Mouse (Mus musculus) monocyte, adult 5-6 weeks (primary cell): ENCODE measurements around the gene Nf2. TPM values are rescaled to one million over a fixed set of nuclear protein-coding genes. Genes with fewer than 3 reads are reported as not detected.
"Not testable (repeated sequence)": the region's sequence is repeated elsewhere in the genome, so short reads cannot be mapped to it uniquely, and the experiment has no call there.

ENCODE experiments used
- ATAC-seq: fragments of 153-309, 156-312 bp; replicated peaks from 2 replicates; pipeline ENCODE4 v1.8.0; 2017; ENCODE audit warnings: mild to moderate bottlenecking; ENCODE audit not compliant: low TSS enrichment, insufficient number of reproducible peaks, severe bottlenecking, poor library complexity, low FRiP score
- total RNA-seq: library from RNA; stranded (forward); fragments of 200-1000, 200-491, 200-594 nt; gene quantifications from 3 replicates; pipeline ENCODE4 v1.2.3, GENCODE M21; 2017

The Nf2 gene
- total RNA-seq, 1 experiment from 2014 or later = 40.6 TPM

GRCm38 (mm10) chr11:4848483-4849248, 670 bp downstream of the Nf2 start:
- peak; percentile 51; the same call in 1 of the 2 replicates for ATAC-seq

- ATAC-seq = no peak
These were observed 8.3 kb downstream of the Nf2 start for GRCm38 (mm10) chr11:4840942-4841526.

GRCm38 (mm10) chr11:4838235-4838634, 11.1 kb downstream of the Nf2 start:
- ATAC-seq = no peak

- ATAC-seq = no peak
These were observed 12.0 kb downstream of the Nf2 start for GRCm38 (mm10) chr11:4837342-4837741.

- peak; percentile 67; the same call in 1 of the 2 replicates for ATAC-seq
These were observed 12.6 kb downstream of the Nf2 start for GRCm38 (mm10) chr11:4836755-4837154.

GRCm38 (mm10) chr11:4835436-4835835, 13.9 kb downstream of the Nf2 start:
- ATAC-seq = no peak

GRCm38 (mm10) chr11:4833295-4833939, 15.9 kb downstream of the Nf2 start:
- no peak for ATAC-seq

- ATAC-seq = no peak
These were observed 18.3 kb downstream of the Nf2 start for GRCm38 (mm10) chr11:4831066-4831465.

- ATAC-seq = no peak
These were observed 21.4 kb downstream of the Nf2 start for GRCm38 (mm10) chr11:4827916-4828315.

GRCm38 (mm10) chr11:4827340-4827739, 22.0 kb downstream of the Nf2 start:
- ATAC-seq = no peak

GRCm38 (mm10) chr11:4826152-4826778, 23.1 kb downstream of the Nf2 start:
- no peak for ATAC-seq

GRCm38 (mm10) chr11:4823655-4824312, 25.6 kb downstream of the Nf2 start:
- no peak for ATAC-seq

GRCm38 (mm10) chr11:4822446-4822842, 26.9 kb downstream of the Nf2 start:
- not testable (repeated sequence) for ATAC-seq

GRCm38 (mm10) chr11:4821492-4822445, 27.6 kb downstream of the Nf2 start:
- no peak for ATAC-seq

GRCm38 (mm10) chr11:4814507-4815450, 34.6 kb downstream of the Nf2 start:
- ATAC-seq = no peak

- no peak for ATAC-seq
These were observed 41.0 kb downstream of the Nf2 start for GRCm38 (mm10) chr11:4808311-4808710.
